Mouse (Mus musculus) embryonic stem cell, embryonic (primary cell): ENCODE results near the gene Rasgef1c.

Experiments used
- CTCF ChIA-PET, 4 experiments: fragments of 300-600 bp in 2 of 4; fragments of 350-600 bp in 2 of 4; sonication (Branson Sonifier 250); formaldehyde crosslinking; loops; one replicate each; lab custom pipeline; 2022; ENCODE audit warnings: inconsistent platforms in 2 of 4; lab: Charles Lee
- POLR2A ChIA-PET, 4 experiments: fragments of 300-600 bp in 2 of 4; fragments of 350-600 bp in 2 of 4; sonication (Branson Sonifier 250); formaldehyde crosslinking; loops; one replicate each; lab custom pipeline; 2022; ENCODE audit warnings: antibody characterized with exemption in 4 of 4, inconsistent platforms in 1 of 4; lab: Charles Lee

Gene Rasgef1c

GRCm38 (mm10) chr11:49900962-49901658, 525 bp upstream of the Rasgef1c start:
- ChIA-PET POLR2A (interaction anchor here in 1 of 4 experiments (0.7 kb wide), 1 partner anchor 38 kb away, joined by 3 read pairs; no protein-coding TSS in a partner anchor), CTCF (no interaction called here)

GRCm38 (mm10) chr11:49903333-49903732, 1.7 kb downstream of the Rasgef1c start:
- CTCF ChIA-PET, result interaction anchor here (0.8 to 4.0 kb wide), 9 partner anchors 53 to 251 kb away, joined by 3 to 18 read pairs (median 4); no protein-coding TSS in a partner anchor

GRCm38 (mm10) chr11:49918521-49919180, 17.0 kb downstream of the Rasgef1c start:
- ChIA-PET POLR2A (no interaction called here), CTCF (interaction anchor here in 2 of 4 experiments (1.0 to 1.4 kb wide), 3 partner anchors 9 to 43 kb away, joined by 3 read pairs; no protein-coding TSS in a partner anchor)

More at GRCm38 (mm10) chr11:49903333-49903732, 1.7 kb downstream of the Rasgef1c start:
- POLR2A ChIA-PET, result interaction anchor here in 1 of 4 experiments (1.1 kb wide), 1 partner anchor 53 kb away, joined by 3 read pairs; no protein-coding TSS in a partner anchor

GRCm38 (mm10) chr11:49919304-49919703, 17.7 kb downstream of the Rasgef1c start:
- POLR2A ChIA-PET, result interaction anchor here in 1 of 4 experiments (0.5 kb wide), 1 partner anchor 227 kb away, joined by 6 read pairs; no protein-coding TSS in a partner anchor
- CTCF ChIA-PET, result interaction anchor here in 3 of 4 experiments (0.7 to 1.4 kb wide), 5 partner anchors 8 to 48 kb away, joined by 3 to 4 read pairs (median 3); no protein-coding TSS in a partner anchor

- ChIA-PET POLR2A (no interaction called here), CTCF (interaction anchor here in 1 of 4 experiments (0.6 kb wide), 1 partner anchor 46 kb away, joined by 3 read pairs; no protein-coding TSS in a partner anchor)
These were observed 21.9 kb downstream of the Rasgef1c start for GRCm38 (mm10) chr11:49923539-49923938.

GRCm38 (mm10) chr11:49926183-49926582, 24.5 kb downstream of the Rasgef1c start:
- POLR2A ChIA-PET, result no interaction called here
- CTCF ChIA-PET, result interaction anchor here in 2 of 4 experiments (0.7 to 1.6 kb wide), 2 partner anchors 30 to 34 kb away, joined by 3 to 7 read pairs; no protein-coding TSS in a partner anchor

GRCm38 (mm10) chr11:49927169-49927568, 25.5 kb downstream of the Rasgef1c start:
- CTCF ChIA-PET, result interaction anchor here in 3 of 4 experiments (0.6 to 1.7 kb wide), 11 partner anchors 8 to 274 kb away, joined by 3 to 8 read pairs (median 4); no protein-coding TSS in a partner anchor
- POLR2A ChIA-PET, result interaction anchor here in 2 of 4 experiments (0.6 to 1.9 kb wide), 3 partner anchors 10 to 181 kb away, joined by 3 to 4 read pairs (median 4); no protein-coding TSS in a partner anchor

- CTCF ChIA-PET, result interaction anchor here (0.6 to 1.7 kb wide), 12 partner anchors 9 to 275 kb away, joined by 3 to 8 read pairs (median 4); no protein-coding TSS in a partner anchor
- POLR2A ChIA-PET, result interaction anchor here in 2 of 4 experiments (0.6 to 1.9 kb wide), 3 partner anchors 11 to 181 kb away, joined by 3 to 4 read pairs (median 4); no protein-coding TSS in a partner anchor
These were observed 26.0 kb downstream of the Rasgef1c start for GRCm38 (mm10) chr11:49927670-49928069.

GRCm38 (mm10) chr11:49931037-49931625, 29.5 kb downstream of the Rasgef1c start:
- POLR2A ChIA-PET, result interaction anchor here in 1 of 4 experiments (0.9 to 1.0 kb wide), 2 partner anchors 15 to 46 kb away, joined by 3 read pairs; no protein-coding TSS in a partner anchor

GRCm38 (mm10) chr11:49931853-49932252, 30.2 kb downstream of the Rasgef1c start:
- POLR2A ChIA-PET, result interaction anchor here in 1 of 4 experiments (0.9 to 1.0 kb wide), 2 partner anchors 15 to 47 kb away, joined by 3 read pairs; no protein-coding TSS in a partner anchor
- CTCF ChIA-PET, result interaction anchor here in 2 of 4 experiments (0.6 to 1.3 kb wide), 2 partner anchors 86 to 295 kb away, joined by 4 to 6 read pairs; no protein-coding TSS in a partner anchor

More at GRCm38 (mm10) chr11:49931037-49931625, 29.5 kb downstream of the Rasgef1c start:
- CTCF ChIA-PET, result interaction anchor here in 1 of 4 experiments (1.3 kb wide), 1 partner anchor 295 kb away, joined by 6 read pairs; no protein-coding TSS in a partner anchor

- CTCF ChIA-PET, result no interaction called here
- POLR2A ChIA-PET, result no interaction called here
These were observed 32.2 kb downstream of the Rasgef1c start for GRCm38 (mm10) chr11:49933811-49934210.

- ChIA-PET POLR2A (no interaction called here), CTCF (interaction anchor here in 1 of 4 experiments (1.5 kb wide), 1 partner anchor 180 kb away, joined by 3 read pairs; no protein-coding TSS in a partner anchor)
These were observed 32.7 kb downstream of the Rasgef1c start for GRCm38 (mm10) chr11:49934322-49934721.

GRCm38 (mm10) chr11:49936458-49936857, 34.8 kb downstream of the Rasgef1c start:
- CTCF ChIA-PET, result interaction anchor here (0.5 to 2.0 kb wide), 8 partner anchors 19 to 551 kb away, joined by 3 to 7 read pairs (median 4); no protein-coding TSS in a partner anchor
- POLR2A ChIA-PET, result interaction anchor here in 1 of 4 experiments (0.6 kb wide), 1 partner anchor 224 kb away, joined by 6 read pairs; no protein-coding TSS in a partner anchor

GRCm38 (mm10) chr11:49937779-49938178, 36.1 kb downstream of the Rasgef1c start:
- POLR2A ChIA-PET, result no interaction called here

GRCm38 (mm10) chr11:49938258-49939164, 36.9 kb downstream of the Rasgef1c start:
- POLR2A ChIA-PET, result interaction anchor here in 2 of 4 experiments (0.6 to 1.2 kb wide), 3 partner anchors 170 to 501 kb away, joined by 3 to 5 read pairs (median 3); no protein-coding TSS in a partner anchor

More at GRCm38 (mm10) chr11:49937779-49938178, 36.1 kb downstream of the Rasgef1c start:
- CTCF ChIA-PET, result no interaction called here

GRCm38 (mm10) chr11:49942841-49943240, 41.2 kb downstream of the Rasgef1c start:
- ChIA-PET CTCF (interaction anchor here in 2 of 4 experiments (1.0 to 1.8 kb wide), 3 partner anchors 13 to 18 kb away, joined by 3 to 6 read pairs (median 4); no protein-coding TSS in a partner anchor), POLR2A (no interaction called here)

More at GRCm38 (mm10) chr11:49938258-49939164, 36.9 kb downstream of the Rasgef1c start:
- CTCF ChIA-PET, result interaction anchor here in 2 of 4 experiments (0.6 to 1.1 kb wide), 3 partner anchors 113 to 293 kb away, joined by 3 to 4 read pairs (median 4); no protein-coding TSS in a partner anchor
